Mouse (Mus musculus) limb, embryonic 14.5 days (tissue): ENCODE measurements around the gene Notch2. TPM values are rescaled to one million over a fixed set of nuclear protein-coding genes. Genes with fewer than 3 reads are reported as not detected.
"Not testable (repeated sequence)": the region's sequence is repeated elsewhere in the genome, so short reads cannot be mapped to it uniquely, and the experiment has no call there.

Source experiments
- ATAC-seq: fragments of 200-750 bp; cut with Nextera tagmentation; 2 replicates; pipeline ENCODE4 v1.8.0; 2017; ENCODE audit warnings: low read depth, moderate number of reproducible peaks, moderate TSS enrichment; ENCODE audit not compliant: low FRiP score
- DNase-seq: peaks from one replicate; pipeline ENCODE4 v3.0.0-alpha.2; 2015; ENCODE audit warnings: low spot score
- H3K27ac ChIP-seq: fragments of 300-500 bp; sonication (generic); replicated peaks from 2 replicates; pipeline ENCODE4 v1.5.1; 2014; ENCODE audit warnings: low read depth, mild to moderate bottlenecking, low read length, moderate library complexity, mixed read lengths
- H3K27me3 ChIP-seq: fragments of 300-500 bp; sonication (generic); 2 replicates; pipeline ENCODE4 v1.6.1; 2014; ENCODE audit warnings: low read length, mixed read lengths; ENCODE audit not compliant: control insufficient read depth, insufficient read depth
- H3K36me3 ChIP-seq: fragments of 300-500 bp; sonication (generic); 2 replicates; pipeline ENCODE4 v1.6.1; 2014; ENCODE audit warnings: mild to moderate bottlenecking, low read length, moderate library complexity, mixed read lengths; ENCODE audit not compliant: control insufficient read depth, insufficient read depth
- H3K4me1 ChIP-seq: fragments of 300-500 bp; sonication (generic); 2 replicates; pipeline ENCODE4 v1.6.1; 2014; ENCODE audit warnings: antibody characterized with exemption, low read length, mixed read lengths; ENCODE audit not compliant: control insufficient read depth, insufficient read depth
- H3K4me2 ChIP-seq: fragments of 300-500 bp; sonication (generic); replicated peaks from 2 replicates; pipeline ENCODE4 v1.6.1; 2014; ENCODE audit warnings: low read depth, mild to moderate bottlenecking, low read length, moderate library complexity; ENCODE audit not compliant: severe bottlenecking
- H3K4me3 ChIP-seq: fragments of 300-500 bp; sonication (generic); replicated peaks from 2 replicates; pipeline ENCODE4 v1.5.1; 2014; ENCODE audit warnings: low read length
- H3K9ac ChIP-seq: fragments of 300-500 bp; sonication (generic); 2 replicates; pipeline ENCODE4 v1.6.1; 2014; ENCODE audit warnings: mild to moderate bottlenecking, low read depth, low read length, moderate library complexity; ENCODE audit not compliant: severe bottlenecking
- H3K9me3 ChIP-seq: fragments of 300-500 bp; sonication (generic); 2 replicates; pipeline ENCODE4 v1.6.1; 2016; ENCODE audit warnings: low read length; ENCODE audit not compliant: control insufficient read depth
- POLR2A ChIP-seq: fragments of 200-500 bp; IDR thresholded peaks from 2 replicates; pipeline ENCODE4 v1.8.0; 2012; ENCODE audit warnings: inconsistent platforms, mild to moderate bottlenecking, moderate library complexity, borderline replicate concordance; ENCODE audit not compliant: insufficient read depth, insufficient read length; ENCODE audit errors: extremely low read depth
- WGBS: fragments of 180-500 bp; shearing (Covaris S2); extraction: QIAGEN DNeasy Blood & Tissue Kit; methylation state at CpG from one replicate; pipeline ENCODE4 v1.1.7; 2014; 5-methylcytosine and 5-hydroxymethylcytosine counted together
- polyA plus RNA-seq, 2 experiments: library from polyadenylated mRNA; depleted of rRNA in 1 of 2; stranded (reverse) in 1 of 2; unstranded in 1 of 2; fragments of >200 nt; fragmentation: Nextera tagmentation in 1 of 2; extraction: Ambion mirVana in 1 of 2; gene quantifications; 2 replicates each; pipeline versions ENCODE4 v1.2.1 to v1.2.3; 2012 to 2014

Gene Notch2
- polyA plus RNA-seq, 2 experiments, result 38.7 to 48.5 TPM

DNA sequence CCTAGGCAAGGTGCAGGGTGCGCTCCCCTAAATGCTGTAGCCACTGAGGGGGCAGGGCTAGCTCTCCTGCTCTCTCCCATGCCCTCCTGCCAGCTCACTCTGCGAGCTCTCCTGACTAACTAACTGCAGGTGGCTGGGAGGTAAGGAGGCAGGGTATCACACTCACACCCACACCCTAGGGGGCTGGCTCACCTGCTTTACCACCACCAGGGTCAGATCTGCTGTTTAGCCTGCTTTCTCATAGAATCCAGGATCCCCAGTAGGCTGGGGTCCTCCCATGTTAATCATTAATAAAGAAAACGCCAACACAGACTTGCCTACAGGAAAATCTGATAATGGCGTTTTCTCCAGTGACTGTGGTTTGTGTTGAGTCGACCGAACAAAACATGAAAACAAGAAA, 106.0 kb downstream of the Notch2 start:
- 80% methylated on average over 6 of the region's 6 CpGs for WGBS
- TF ChIP-seq POLR2A, result no peak
- H3K4me3 ChIP-seq, result no peak overlapping the region
- DNase-seq (no peak), ATAC-seq (no peak)
- no peak overlapping the region for H3K9ac ChIP-seq
- no peaks in the 10 kb centered on the region for H3K9me3 ChIP-seq
- H3K4me2 ChIP-seq, result no peak overlapping the region
- peaks cover 95% of the 10 kb centered on the region for H3K36me3 ChIP-seq
- no peaks in the 10 kb centered on the region for H3K27me3 ChIP-seq
- no peak overlapping the region for H3K27ac ChIP-seq
- no peaks in the 10 kb centered on the region for H3K4me1 ChIP-seq

DNA sequence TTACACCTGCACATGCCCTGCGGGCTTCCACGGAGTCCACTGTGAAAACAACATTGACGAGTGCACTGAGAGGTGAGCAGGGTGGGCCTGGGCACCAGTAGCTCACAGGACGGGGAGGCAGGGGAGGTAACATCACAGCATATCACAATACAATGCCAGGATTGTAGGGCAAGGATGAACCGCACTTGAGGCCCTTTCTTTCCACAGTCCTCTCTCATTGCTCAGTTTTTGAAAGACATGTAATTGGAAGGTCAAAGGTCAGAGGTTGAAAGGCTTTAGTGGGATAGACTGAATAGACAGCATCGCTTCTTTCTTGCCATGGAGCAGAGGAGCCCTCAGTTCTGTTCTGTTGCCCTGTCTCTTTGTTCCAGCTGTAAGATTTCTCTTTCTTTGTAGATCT, 107.6 kb downstream of the Notch2 start:
- TF ChIP-seq POLR2A, result no peak
- peaks cover 98% of the 10 kb centered on the region for H3K36me3 ChIP-seq
- no peak overlapping the region for H3K4me3 ChIP-seq
- H3K9ac ChIP-seq, result no peak overlapping the region
- no peaks in the 10 kb centered on the region for H3K27me3 ChIP-seq
- no peak overlapping the region for H3K27ac ChIP-seq
- WGBS, result 82% methylated on average over 6 of the region's 6 CpGs
- no peak overlapping the region for H3K4me2 ChIP-seq
- no peak for DNase-seq
- no peak for ATAC-seq
- no peaks in the 10 kb centered on the region for H3K9me3 ChIP-seq
- no peaks in the 10 kb centered on the region for H3K4me1 ChIP-seq

DNA sequence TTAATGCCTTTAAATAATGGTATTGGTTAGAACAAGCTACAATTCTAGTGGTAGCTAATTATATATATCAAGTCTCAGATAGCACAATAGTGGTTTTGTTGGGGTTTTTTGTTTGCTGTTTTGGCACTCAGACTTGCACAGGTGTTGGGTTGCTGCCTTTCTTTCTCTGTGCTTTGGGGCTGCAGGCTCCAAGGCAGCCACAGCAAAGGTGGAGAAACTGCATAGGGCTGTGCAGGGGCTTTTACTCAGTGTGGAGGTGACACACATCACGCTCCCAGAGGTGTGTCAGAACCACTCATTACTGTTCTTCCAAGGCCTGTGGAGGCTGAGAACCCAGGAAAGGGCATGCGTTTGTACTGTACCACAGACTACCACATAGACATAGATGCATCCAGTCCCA, 114.4 kb downstream of the Notch2 start:
- no peak overlapping the region for H3K4me2 ChIP-seq
- no peaks in the 10 kb centered on the region for H3K4me1 ChIP-seq
- H3K36me3 ChIP-seq, result peaks cover 96% of the 10 kb centered on the region
- H3K27ac ChIP-seq, result no peak overlapping the region
- DNase-seq (no peak), ATAC-seq (no peak)
- H3K9me3 ChIP-seq, result no peaks in the 10 kb centered on the region
- H3K27me3 ChIP-seq, result no peaks in the 10 kb centered on the region
- no peak for TF ChIP-seq POLR2A
- WGBS, result 94% methylated on average over 2 of the region's 2 CpGs
- H3K9ac ChIP-seq, result no peak overlapping the region
- no peak overlapping the region for H3K4me3 ChIP-seq

DNA sequence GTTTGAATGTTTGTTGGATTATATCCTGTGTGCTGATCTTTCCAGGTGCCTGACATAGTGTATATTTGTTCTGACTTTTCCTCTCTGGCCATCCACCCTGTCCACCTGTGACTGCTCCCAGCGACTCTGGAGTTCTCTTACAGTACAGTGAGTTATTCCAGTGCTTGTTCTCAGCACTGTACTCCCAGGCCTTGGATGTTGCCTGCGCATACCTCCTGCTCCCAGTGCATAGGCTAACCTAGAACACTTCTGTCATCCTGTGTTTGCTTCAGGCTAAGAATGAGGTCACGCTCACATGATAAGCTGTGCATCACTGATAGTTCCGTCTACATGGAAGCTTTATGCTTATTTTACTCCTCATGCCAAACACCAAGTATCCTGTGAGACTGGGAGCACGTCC, 115.4 kb downstream of the Notch2 start:
- Histone ChIP-seq H3K9me3 (no peaks in the 10 kb centered on the region), H3K9ac (no peak overlapping the region), H3K36me3 (peaks cover 95% of the 10 kb centered on the region), H3K4me2 (no peak overlapping the region), H3K27me3 (no peaks in the 10 kb centered on the region), H3K4me1 (no peaks in the 10 kb centered on the region), H3K4me3 (no peak overlapping the region), H3K27ac (no peak overlapping the region)
- WGBS, result 90% methylated on average over 5 of the region's 5 CpGs
- no peak for DNase-seq
- TF ChIP-seq POLR2A, result no peak
- no peak for ATAC-seq

DNA sequence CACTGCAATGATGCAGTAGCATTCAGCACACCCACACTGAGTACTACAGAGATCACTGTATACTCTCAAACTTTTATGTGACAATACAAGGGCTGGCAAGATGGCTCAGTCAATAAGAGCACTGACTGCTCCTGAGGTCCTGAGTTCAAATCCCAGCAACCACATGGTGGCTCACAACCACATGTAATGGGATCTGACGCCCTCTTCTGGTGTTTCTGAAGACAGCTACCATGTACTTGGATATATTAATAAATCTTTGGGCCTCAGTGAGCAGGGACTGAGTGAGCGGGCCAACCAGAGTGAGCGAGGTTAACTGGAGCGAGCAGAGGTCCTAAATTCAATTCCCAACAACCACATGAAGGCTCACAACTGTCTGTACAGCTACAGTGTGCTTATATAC, 118.8 kb downstream of the Notch2 start:
- not testable (repeated sequence) for H3K4me1 ChIP-seq, ATAC-seq, H3K4me2 ChIP-seq, DNase-seq, H3K9me3 ChIP-seq, H3K9ac ChIP-seq, H3K27ac ChIP-seq, H3K27me3 ChIP-seq, H3K4me3 ChIP-seq
- peaks cover 91% of the 10 kb centered on the region for H3K36me3 ChIP-seq
- WGBS, result 87% methylated on average over 4 of the region's 4 CpGs

DNA sequence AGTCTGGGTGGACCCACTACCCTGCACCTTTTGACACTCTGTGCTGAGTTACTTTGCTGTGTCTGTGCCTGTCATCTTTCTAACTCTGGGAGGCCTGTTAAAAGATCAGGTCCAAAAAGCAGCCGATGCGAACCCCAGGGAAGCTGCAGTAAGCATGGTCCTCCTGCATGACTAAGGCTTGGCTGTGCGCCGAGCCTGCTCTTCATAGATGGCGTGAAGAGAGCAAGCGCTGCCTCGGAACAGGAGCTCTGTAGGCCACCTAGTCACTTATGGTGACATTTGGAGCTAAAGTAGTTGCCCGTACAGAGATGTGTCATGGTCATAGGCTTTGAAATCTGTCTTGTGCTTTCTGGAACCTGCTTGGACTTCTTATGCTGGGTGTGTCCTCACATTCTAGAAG, 119.3 kb downstream of the Notch2 start:
- DNase-seq (no peak), ATAC-seq (no peak)
- no peak overlapping the region for H3K4me2 ChIP-seq
- no peak overlapping the region for H3K4me3 ChIP-seq
- no peaks in the 10 kb centered on the region for H3K4me1 ChIP-seq
- no peak overlapping the region for H3K9ac ChIP-seq
- TF ChIP-seq POLR2A, result no peak
- no peak overlapping the region for H3K27ac ChIP-seq
- H3K9me3 ChIP-seq, result no peaks in the 10 kb centered on the region
- H3K27me3 ChIP-seq, result no peaks in the 10 kb centered on the region
- H3K36me3 ChIP-seq, result peaks cover 91% of the 10 kb centered on the region
- 88% methylated on average over 8 of the region's 8 CpGs for WGBS
